Mouse (Mus musculus) T-helper 2 cell (primary cell): Measurements from ENCODE around the gene Megf6.

Experiments used
- in situ Hi-C: fragments of 300-600 bp; cut with MboI, MseI; formaldehyde crosslinking; loops from one replicate; pipeline ENCODE4 v1.15.1; 2025; ENCODE audit warnings: high pct_unique_total_duplicates

Megf6 gene

GRCm38 (mm10) chr4:154249316-154249715, 78.8 kb downstream of the Megf6 start:
- in situ Hi-C loops: no loop called here

- in situ Hi-C loops: no loop called here
Measured at GRCm38 (mm10) chr4:154252537-154253255, 82.2 kb downstream of the Megf6 start.

DNA sequence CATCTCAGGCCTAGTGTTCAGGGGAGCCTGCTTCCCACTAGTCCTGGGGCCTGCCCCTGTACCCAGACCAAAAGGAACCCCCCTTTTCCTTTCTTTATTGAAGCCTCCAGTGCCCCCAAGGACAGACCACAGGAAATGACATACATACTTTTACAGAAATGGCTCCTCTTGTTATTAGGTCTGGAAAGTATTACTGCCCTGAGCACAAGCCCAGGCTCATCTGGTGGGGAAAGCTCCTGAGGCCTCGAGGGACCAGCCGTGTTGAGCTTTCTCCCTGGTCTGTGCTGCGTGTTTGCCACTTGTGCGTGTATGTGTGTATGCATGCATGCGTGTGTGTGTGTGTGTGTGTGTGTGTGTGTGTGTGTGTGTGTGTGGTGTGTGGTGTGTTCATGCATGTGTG, 90.2 kb downstream of the Megf6 start:
- in situ Hi-C loops: no loop called here

DNA sequence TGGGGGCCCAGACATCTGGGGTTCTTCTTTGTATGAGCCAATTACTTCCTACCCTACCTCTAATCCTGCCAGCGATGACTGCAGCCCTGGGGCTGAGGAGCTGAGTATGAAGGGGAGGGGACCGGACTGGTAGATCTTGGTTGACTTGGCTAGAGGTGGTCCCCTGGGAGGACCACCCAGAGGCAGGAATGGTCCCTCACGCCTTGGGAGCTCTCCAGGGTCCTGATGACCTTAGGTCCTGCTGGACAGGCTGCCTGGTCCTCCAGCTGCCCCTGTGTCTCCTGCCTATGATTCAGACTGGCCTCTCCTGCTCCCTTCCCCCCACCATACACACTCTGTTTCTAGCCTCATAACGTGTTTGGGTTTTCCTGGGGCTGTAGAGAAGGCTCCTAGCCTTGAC, 91.5 kb downstream of the Megf6 start:
- in situ Hi-C loops: no loop called here

DNA sequence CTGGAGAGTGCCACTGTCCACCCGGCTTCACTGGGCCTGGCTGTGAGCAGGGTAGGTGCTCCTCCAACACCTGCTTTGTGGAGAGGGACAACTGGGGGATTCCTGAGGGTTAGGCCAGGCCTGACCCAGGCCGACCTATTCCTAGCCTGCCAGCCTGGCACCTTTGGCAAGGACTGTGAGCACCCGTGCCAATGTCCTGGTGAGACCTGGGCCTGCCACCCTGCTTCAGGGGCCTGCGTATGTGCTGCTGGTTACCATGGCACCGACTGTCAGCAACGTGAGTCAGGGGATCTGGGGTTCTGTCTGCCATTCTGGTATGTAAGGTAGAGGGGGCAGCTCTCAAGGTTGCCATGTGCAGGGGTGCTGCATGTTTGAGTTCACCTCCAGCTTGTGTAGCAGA, 97.0 kb downstream of the Megf6 start:
- in situ Hi-C loops: no loop called here

- in situ Hi-C loops: no loop called here
Measured at GRCm38 (mm10) chr4:154269520-154269919, 99.0 kb downstream of the Megf6 start.

GRCm38 (mm10) chr4:154273000-154273399, 102.5 kb downstream of the Megf6 start:
- in situ Hi-C loops: no loop called here

DNA sequence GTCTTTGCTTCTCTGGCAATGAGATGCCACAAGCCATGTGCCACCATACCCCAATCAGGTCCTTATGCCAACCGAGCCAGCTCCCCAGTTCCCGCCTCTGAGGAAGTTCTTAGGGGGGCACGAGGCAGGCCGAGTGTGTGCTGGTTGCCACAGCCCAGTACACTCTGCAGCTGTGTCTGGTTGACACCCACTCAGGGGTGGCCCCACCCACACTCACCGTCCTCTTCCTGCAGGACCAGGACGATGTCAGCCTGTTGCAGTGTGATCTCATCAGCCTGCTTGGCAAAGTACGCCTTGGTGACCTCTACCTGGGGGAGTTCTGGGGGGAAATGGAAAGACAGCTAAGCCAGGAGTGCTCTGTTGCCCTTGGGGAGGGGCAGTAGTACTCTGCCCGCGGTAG, 109.0 kb downstream of the Megf6 start:
- in situ Hi-C loops: no loop called here

DNA sequence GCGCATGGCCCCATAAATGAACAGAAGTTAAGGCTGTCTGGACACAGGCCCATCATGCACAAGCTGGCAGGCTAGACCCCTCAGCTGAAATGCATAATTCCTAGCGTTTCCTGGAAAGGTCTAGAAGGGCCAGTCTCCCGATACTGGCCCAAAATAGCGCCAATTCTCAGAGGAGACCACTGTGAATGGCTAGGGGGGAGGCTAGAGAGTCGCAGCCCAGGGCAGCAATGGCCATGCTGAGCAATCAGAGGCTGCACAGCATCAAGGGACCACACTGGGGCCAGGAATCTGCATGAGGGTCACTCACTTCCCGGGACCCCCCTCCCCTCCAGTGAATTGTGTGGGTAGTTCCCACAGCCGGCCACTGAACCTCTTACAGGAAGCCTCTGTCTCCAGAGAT, 113.1 kb downstream of the Megf6 start:
- in situ Hi-C loops: no loop called here

- in situ Hi-C loops: loop anchor here (10.0 kb wide), 1 partner anchor 249 kb away; the partner anchor contains the start of gene Ccdc27
Measured at GRCm38 (mm10) chr4:154293735-154294201, 123.2 kb downstream of the Megf6 start.

GRCm38 (mm10) chr4:154294262-154294731, 123.8 kb downstream of the Megf6 start:
- in situ Hi-C loops: loop anchor here (10.0 kb wide), 1 partner anchor 249 kb away; the partner anchor contains the start of gene Ccdc27

GRCm38 (mm10) chr4:154297761-154298160, 127.2 kb downstream of the Megf6 start:
- in situ Hi-C loops: loop anchor here (10.0 kb wide), 1 partner anchor 253 kb away; the partner anchor contains the start of gene Ccdc27

GRCm38 (mm10) chr4:154299541-154300271, 129.2 kb downstream of the Megf6 start:
- in situ Hi-C loops: loop anchor here (10.0 kb wide), 1 partner anchor 255 kb away; the partner anchor contains the start of gene Ccdc27

DNA sequence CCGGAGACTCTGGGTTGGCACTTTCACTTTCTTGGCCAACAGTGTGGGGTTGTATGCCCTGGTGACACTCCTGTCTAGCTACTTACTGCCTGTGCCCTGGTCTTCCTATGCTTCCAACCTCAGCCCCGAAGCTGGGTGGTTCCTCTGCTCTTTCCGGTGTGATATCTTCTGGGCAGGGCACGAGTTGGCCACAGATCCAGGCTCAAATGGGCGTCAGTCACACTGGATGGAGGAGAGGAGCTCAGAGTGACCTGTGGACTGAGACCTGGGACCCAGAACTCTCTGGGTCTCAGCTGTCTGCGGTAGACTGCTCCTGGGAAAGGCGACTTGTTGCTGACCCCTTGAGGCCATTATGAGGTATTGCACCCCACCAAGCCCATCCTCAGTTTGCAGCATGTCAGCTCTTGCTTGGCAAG, 130.9 kb downstream of the Megf6 start, which contains the start of gene Arhgef16:
Arhgef16 (minus strand) TSS at position 211 of the 416 bp plus-strand sequence.
- in situ Hi-C loops: no loop called here

- in situ Hi-C loops: no loop called here
Measured at GRCm38 (mm10) chr4:154309131-154309530, 138.6 kb downstream of the Megf6 start.

- in situ Hi-C loops: no loop called here
Measured at GRCm38 (mm10) chr4:154310576-154311262, 140.2 kb downstream of the Megf6 start.

- in situ Hi-C loops: no loop called here
Measured at GRCm38 (mm10) chr4:154312143-154312812, 141.7 kb downstream of the Megf6 start.

- in situ Hi-C loops: no loop called here
Measured at GRCm38 (mm10) chr4:154312935-154313621, 142.5 kb downstream of the Megf6 start.

DNA sequence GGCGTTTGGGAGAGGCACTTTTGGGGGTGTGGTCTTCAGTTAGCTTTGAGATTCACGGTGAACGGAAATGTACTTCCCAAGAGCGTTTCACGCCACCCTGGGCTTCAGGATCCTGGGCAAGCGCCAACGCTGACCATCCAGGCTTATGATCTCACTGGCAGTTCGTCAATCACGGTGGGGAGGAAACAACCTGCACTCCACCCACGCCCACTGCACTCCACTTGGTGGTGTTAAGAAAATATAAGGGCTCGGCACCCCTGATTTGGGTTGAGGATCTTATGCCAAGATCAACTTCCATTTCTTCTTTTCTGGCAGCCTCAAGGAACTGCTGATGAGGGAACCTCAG, 143.1 kb downstream of the Megf6 start:
- in situ Hi-C loops: no loop called here
